Mouse (Mus musculus) gastrocnemius, adult 18-20 months (tissue): Measurements from ENCODE around the gene 1700113H08Rik. TPM values are rescaled to one million over a fixed set of nuclear protein-coding genes. Genes with fewer than 3 reads are reported as not detected.

Source experiments
- DNase-seq: peaks from one replicate; pipeline ENCODE4 v3.0.0; 2021; ENCODE audit warnings: low spot score
- long read RNA-seq, 2 experiments: library from polyadenylated mRNA; stranded (forward); transcript quantifications; one replicate each; pipeline ENCODE4 v2.0.0; 2021
- total RNA-seq, 2 experiments: library from RNA; stranded (reverse); gene quantifications; 2 replicates each; pipeline ENCODE4 v1.2.3; 2021

Gene 1700113H08Rik
- total RNA-seq, result 1 to 10 TPM; 1.1 to 1.5 TPM
- long read RNA-seq, experiment 1, result 0 reads
- long read RNA-seq, experiment 2, result 0 reads

- no peak for DNase-seq
These were observed at the start of gene 1700113H08Rik for GRCm38 (mm10) chr10:87057500-87058250. 1700113H08Rik (plus strand) TSS chr10:87058045.

GRCm38 (mm10) chr10:87008215-87008499 lies 49.7 kb upstream of the 1700113H08Rik start:
- no peak for DNase-seq

DNA sequence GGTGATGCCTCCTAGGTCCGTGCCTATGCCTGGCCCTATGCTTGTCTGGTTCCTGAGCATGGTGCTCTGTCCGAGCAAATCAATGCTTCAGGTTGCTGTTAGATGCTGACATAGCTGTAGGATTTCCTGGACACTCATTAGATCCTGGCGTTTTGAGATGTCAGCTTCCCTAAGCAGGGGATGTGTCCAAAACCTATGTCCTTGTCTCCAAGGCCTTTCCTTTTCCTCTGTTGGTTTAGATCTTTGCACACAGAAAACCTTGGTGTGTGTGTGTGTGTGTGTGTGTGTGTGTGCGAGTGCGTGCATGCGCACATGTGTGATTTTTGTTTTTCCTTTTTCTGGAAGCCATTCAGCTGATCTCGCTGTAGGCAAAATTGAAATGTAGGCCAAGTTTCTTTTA lies 45.8 kb upstream of the 1700113H08Rik start:
- no peak for DNase-seq

DNA sequence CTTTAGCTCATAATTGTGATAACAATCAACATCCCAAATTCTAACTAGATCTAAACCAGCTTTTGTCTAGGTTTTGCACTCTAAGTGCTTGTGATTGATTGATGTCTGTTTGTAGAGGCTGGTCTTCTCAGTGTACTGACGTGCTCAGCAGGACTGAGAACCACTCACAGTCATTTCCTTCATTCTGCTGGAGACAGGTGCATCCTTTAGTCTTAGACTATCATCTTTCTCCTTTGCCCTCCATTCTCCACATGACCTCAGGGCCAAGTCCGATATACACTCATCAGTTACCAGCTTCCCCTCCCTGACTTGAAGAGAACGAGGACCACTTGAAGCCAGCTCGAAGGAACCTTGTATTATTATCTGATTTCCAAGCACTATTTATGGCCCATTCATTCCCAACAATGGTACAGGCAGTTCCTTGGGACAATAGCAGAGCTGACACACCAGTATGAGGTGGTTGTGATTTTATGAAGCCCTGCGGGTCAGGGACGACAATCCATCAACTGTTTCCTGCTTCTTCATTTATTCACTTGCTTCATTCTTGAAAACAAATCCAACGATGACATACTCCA lies 43.4 kb upstream of the 1700113H08Rik start:
- DNase-seq, result no peak

- no peak for DNase-seq
These were observed 42.4 kb upstream of the 1700113H08Rik start for GRCm38 (mm10) chr10:87015403-87015802.

- no peak for DNase-seq
These were observed 41.6 kb upstream of the 1700113H08Rik start for GRCm38 (mm10) chr10:87016151-87016692.

DNA sequence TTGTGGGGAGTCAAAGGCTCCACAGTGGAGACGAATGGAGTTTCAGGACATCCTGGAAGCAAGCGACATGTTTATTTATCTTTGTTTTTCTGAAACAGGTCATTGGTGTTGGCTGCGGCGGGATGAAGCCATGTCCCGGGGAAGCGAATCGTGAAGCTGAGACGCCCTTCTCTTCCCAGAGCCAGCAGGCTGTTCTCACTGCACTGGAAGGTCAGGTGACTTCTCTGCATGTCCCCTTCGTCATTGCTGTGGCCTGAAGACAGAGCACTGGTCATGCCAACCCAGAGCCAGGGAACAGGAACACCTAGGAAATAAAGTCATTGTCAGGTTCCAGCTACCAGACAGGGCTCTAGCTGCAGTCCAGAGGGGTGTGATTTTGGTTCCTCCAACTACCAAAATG lies 39.0 kb upstream of the 1700113H08Rik start:
- DNase-seq, result no peak

- peak; percentile 14 for DNase-seq
These were observed 37.1 kb upstream of the 1700113H08Rik start for GRCm38 (mm10) chr10:87020711-87021110.

DNA sequence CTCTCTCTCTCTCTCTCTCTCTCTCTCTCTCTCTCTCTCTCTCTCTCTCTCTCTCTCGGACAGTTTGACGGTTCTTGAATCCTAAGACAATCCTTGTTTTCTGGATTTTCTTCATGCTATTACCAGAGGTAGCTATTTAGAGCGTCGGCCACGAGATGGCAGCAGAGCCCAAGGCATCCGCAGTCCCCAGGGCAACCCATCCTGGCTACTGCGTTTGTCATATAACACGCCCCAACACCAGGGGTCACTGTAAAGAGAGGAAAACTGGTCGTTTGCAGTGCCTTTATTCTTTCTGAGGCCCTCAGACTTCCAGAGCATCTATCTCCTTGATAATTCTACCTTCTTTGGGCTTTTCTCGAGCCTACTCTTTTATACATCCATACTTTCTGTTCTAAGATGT lies 33.0 kb upstream of the 1700113H08Rik start:
- peak; percentile 71 for DNase-seq

DNA sequence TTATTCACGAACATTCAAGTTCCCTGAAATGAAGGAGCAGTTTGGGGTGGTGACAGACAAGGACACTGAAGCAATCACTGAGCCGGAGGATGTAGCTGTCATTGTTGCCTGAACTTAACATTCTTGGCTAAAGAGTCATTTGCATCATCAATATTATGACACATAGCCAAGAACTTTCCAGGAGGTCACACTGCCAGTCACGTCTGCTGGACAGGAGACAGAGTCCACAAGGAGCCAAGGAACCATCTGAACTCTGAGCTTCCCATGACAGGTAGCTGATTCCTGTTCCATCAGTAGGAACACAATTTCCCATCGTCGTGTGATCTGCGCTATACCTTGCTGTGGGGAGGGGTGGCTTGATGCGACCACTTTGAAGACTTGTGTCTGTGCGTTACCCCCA lies 25.1 kb upstream of the 1700113H08Rik start:
- no peak for DNase-seq

DNA sequence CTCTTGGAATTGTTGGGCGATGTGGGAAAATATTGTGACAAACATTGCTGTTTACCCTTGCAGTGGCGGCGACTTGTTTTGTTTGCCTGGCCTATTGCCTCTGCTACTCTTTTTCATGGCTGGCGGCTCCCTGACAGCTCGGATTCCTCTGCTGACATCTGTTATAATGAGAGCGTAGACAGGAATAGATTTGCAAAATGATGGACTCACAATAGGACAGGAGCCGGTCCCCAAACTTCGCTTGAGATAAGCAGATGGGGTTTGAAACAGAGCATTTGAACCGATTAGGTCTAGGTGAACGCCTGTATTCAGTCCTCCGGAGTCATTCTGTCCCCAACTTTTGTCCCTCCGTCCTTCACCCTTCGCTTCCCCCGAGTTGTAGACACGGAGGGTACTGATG lies 22.0 kb upstream of the 1700113H08Rik start:
- no peak for DNase-seq

DNA sequence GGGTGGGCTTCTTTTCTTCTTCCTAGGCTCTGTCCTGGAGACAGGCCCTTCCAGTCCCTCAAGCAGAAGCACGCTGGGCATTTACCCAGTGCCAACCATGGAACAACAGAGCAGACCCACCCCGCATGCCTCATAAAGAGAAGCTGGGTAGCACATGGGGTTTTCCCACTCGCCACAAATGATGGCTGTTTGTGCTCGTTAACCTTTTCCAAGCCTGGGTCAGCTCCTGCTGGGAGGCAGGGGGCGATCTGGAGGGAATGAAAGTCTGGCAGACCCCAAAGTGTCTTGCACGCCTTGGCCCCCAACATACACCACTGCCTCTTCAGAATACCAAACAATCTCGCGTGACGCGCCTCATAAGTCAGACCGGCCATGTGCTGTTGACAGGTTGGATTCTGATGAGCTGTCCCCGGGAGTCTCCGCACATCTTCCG lies 21.6 kb upstream of the 1700113H08Rik start:
- DNase-seq, result no peak

DNA sequence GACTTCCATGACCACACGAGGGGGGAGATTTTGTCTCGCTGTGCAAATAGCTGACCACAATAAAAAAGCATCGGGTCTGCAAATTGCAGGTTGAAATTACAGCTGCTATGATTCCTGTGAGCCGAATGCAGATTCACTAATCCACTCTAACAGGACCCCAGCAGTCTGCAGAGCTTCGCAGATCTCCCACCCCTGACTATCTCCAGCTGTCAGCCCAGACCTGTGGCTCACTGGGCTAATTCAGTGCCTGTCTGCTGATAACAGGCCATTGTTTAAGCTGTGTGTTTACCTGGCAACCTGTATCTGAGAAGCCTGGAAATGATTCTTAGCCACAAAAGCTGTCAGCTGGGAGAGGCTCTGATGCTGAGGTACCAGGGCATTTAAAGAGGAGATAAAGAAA lies 20.8 kb upstream of the 1700113H08Rik start:
- DNase-seq, result no peak

DNA sequence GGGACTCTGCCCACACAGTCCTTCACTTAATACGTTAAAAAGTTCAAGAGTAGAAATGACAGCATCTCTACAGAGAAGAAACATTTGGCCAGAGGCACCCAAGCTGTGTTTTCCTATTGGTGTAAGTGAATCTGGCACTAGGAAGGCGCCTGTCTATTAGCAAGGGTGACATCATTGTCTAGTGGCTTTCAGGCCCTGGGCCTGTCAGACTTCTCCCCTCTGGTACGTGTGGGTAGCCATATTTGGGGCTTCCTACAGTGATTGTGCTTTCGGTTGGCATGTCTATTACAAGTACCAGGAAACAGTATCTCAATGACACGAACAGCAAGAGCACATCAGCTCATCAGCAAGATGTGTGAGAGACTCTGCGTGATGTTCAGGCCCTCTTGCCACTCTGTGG lies 18.5 kb upstream of the 1700113H08Rik start:
- no peak for DNase-seq

- DNase-seq, result no peak
These were observed 18.0 kb upstream of the 1700113H08Rik start for GRCm38 (mm10) chr10:87039800-87040199.

GRCm38 (mm10) chr10:87041265-87041664 lies 16.6 kb upstream of the 1700113H08Rik start:
- DNase-seq, result no peak

DNA sequence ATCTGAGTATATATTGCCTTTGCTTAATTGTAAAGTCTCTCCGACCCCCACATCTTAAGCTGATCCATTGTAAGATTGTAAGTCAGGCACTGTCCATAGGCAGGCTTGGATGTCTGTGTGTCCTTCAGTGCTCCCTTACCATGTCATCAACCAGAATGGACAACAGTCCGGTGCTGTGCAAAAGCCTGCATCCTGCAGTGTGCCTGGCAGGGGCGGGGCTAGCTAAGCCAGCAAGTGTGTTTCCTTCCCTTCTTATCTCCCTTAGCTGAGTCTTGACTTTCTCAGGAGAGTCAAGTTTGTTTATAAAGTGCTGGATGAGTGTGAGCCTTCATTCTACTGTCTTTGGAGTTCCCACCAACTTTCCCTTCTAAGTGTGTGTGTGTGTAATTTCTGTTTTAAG lies 12.6 kb upstream of the 1700113H08Rik start:
- no peak for DNase-seq

DNA sequence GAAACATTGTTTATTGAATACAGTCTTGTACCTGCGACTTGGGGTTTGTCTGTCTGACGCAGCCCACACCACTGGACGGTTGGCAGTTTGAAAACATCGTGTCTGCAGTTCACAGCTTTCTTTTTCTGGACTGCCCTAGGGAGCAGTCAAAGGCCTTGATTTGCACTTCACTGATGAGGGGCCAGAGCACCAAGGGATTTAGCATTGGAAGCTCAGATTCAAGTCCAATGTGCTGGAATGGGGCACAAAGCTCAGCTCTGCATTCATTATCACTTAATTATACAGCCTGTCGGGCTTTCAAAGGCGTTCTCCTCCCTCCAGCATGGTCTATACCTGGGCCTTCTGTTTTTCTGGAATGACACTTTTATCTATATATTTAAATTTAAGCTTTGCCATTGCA lies 11.4 kb upstream of the 1700113H08Rik start:
- DNase-seq, result no peak

DNA sequence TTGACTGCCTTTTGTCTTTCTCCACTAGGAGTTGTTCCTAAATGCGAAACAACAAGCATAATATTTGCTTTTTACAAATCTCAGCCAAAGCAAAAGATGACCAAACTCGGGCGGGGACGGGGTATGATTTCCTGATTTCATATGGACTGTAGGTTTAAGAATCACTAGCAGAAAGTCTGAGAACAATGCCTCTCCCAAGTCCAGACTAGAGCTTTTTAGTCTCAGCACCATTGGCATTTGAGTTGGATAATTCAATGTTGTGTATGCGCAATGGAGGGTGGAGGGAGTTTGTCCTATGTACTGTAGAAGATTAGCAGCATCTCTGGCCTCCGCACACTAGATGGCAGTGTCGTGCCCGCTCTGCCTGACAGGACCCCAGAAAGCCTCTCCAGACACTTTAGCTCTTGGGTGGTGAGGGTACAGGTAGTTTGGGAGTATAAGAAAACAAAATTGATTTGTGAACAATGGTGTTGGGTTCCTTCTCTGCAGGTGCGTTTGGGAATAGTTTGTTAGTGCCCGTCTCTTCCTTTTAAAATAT lies 10.8 kb upstream of the 1700113H08Rik start:
- no peak for DNase-seq

GRCm38 (mm10) chr10:87049179-87049578 lies 8.7 kb upstream of the 1700113H08Rik start:
- DNase-seq, result no peak

- no peak for DNase-seq
These were observed 6.1 kb upstream of the 1700113H08Rik start for GRCm38 (mm10) chr10:87051714-87052113.

DNA sequence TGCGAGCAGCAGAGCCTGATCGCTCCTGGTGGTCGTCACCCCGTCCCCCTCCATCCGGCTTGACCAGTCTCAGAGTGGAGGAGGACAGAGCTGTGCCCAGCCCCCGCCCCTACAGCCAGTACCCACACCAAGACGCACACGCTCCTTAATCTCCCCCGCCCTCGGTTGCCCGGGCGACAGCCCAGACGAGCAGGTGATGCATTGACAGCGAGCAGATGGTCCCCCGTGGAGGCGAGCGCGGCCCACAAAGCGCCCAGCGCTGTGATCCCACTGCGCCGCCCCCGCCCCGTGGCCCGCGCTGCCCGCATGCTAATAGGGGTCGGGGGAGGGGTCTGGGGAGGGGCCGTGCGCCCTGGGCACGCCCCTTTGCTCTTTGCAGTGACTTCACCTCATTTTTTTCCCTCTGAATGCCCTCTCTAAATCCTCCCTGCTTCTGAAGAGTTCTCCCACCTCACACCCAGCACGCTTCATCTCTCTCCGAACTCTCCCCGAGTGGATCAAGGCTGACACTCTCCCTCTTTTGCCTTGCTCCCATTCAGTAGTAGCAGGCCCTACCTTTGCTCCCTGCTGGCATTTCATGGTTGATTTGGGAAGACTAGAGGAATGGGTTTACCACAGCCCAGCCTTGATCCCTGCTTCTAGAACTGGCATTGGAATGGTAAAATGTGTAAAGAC lies 543 bp downstream of the 1700113H08Rik start:
- no peak for DNase-seq
